In genomic region chr5:99445242-99445641, GRCm38 (mm10) we compare ENCODE assay signal across 21 mouse cellular contexts.
A peak's percentile ranks its signal among the peaks of the same experiment; 100 is the strongest.
DNase-seq lines count a peak whose midpoint lies in the region; ATAC-seq and TF ChIP-seq lines count a peak whose summit lies in the region.
"Had no signal": no experiment of that assay in that cellular context is flagged by ENCODE, and none has a peak within 500 bp of the region (broad histone marks: within the 10 kb centered on the region; RNA-seq: fewer than 3 reads in every experiment).

No protein-coding gene starts in this region.

- H3K9me3 ChIP-seq in heart, embryonic 10.5 days = no peaks in the 10 kb centered on the region
- H3K9me3 ChIP-seq: embryonic facial prominence, embryonic 10.5 days; embryonic facial prominence, embryonic 12.5 days; forebrain, embryonic 13.5 days; forebrain, embryonic 15.5 days had no signal

- peak overlapping the region; percentile 17; the same call in 1 of the 2 replicates for H3K27ac ChIP-seq in heart, embryonic 10.5 days
- no peak overlapping the region for H3K27ac ChIP-seq in thymus, adult 2 months (ENCODE audit: control insufficient read depth, insufficient read depth, low read length)
- H3K27ac ChIP-seq: embryonic facial prominence, embryonic 10.5 days; embryonic facial prominence, embryonic 12.5 days; forebrain, embryonic 13.5 days; forebrain, embryonic 15.5 days had no signal

- H3K4me3 ChIP-seq in heart, embryonic 10.5 days = no peak overlapping the region
- H3K4me3 ChIP-seq in thymus, adult 2 months (ENCODE audit: control insufficient read depth, insufficient read depth, low read length) = no peak overlapping the region
- H3K4me3 ChIP-seq: embryonic facial prominence, embryonic 10.5 days; embryonic facial prominence, embryonic 12.5 days; forebrain, embryonic 13.5 days; forebrain, embryonic 15.5 days had no signal

- TF ChIP-seq POLR2A in thymus, adult 2 months (IDR thresholded peaks at IDR 0.05; ENCODE audit: control insufficient read depth, extremely low read depth, insufficient read depth, low read length, poor library complexity) = no peak

- TF ChIP-seq CTCF in thymus, adult 2 months (IDR thresholded peaks at IDR 0.05; ENCODE audit: borderline replicate concordance, control insufficient read depth, extremely low read depth, insufficient read depth, low read length, poor library complexity) = no peak

- DNase-seq in heart, embryonic 10.5 days (ENCODE audit: low spot score) = no peak
- no peak for DNase-seq in heart, postnatal 36 days
- DNase-seq in testis, postnatal 10 days (ENCODE audit: low spot score) = peak; percentile 53
- no peak for DNase-seq in testis, postnatal 14 days (ENCODE audit: low spot score)
- no peak for DNase-seq in left cerebral cortex, postnatal 25 days (ENCODE audit: low spot score in 2 of 2)
- DNase-seq in thymus, adult 2 months = no peak
- DNase-seq: adrenal gland, adult 2 months; adrenal gland, postnatal 10 days; adrenal gland, postnatal 25 days; cerebellum, adult 11 months; cerebellum, adult 18-20 months; cerebellum, adult 8-10 months; cerebellum, adult 9-11 months; cerebellum, postnatal 14 days; cerebellum, postnatal 36 days had no signal

- peaks cover 8% of the 10 kb centered on the region; the same call in 1 of the 2 replicates for H3K4me1 ChIP-seq in heart, embryonic 10.5 days
- H3K4me1 ChIP-seq in thymus, adult 2 months (replicated peaks; ENCODE audit: control insufficient read depth, insufficient read depth, low read length) = no peaks in the 10 kb centered on the region
- H3K4me1 ChIP-seq: embryonic facial prominence, embryonic 10.5 days; embryonic facial prominence, embryonic 12.5 days had no signal

- H3K36me3 ChIP-seq in heart, embryonic 10.5 days = no peaks in the 10 kb centered on the region
- H3K36me3 ChIP-seq in thymus, adult 2 months (ENCODE audit: control insufficient read depth, insufficient read depth, low read length) = no peaks in the 10 kb centered on the region
- H3K36me3 ChIP-seq: embryonic facial prominence, embryonic 10.5 days; embryonic facial prominence, embryonic 12.5 days; forebrain, embryonic 15.5 days had no signal

- H3K27me3 ChIP-seq in heart, embryonic 10.5 days (ENCODE audit: insufficient read depth, poor library complexity, severe bottlenecking) = no peaks in the 10 kb centered on the region
- H3K27me3 ChIP-seq in thymus, adult 2 months (ENCODE audit: control insufficient read depth, insufficient read depth, low read length) = no peaks in the 10 kb centered on the region
- H3K27me3 ChIP-seq: embryonic facial prominence, embryonic 12.5 days; forebrain, embryonic 13.5 days; forebrain, embryonic 15.5 days had no signal

- peak; percentile 49 to 68; a peak in 2 of 4 replicates for ATAC-seq in hematopoietic stem cell, adult 5-6 weeks (replicated peaks in 1 of 2; ENCODE audit: insufficient read depth in 1 of 2, low FRiP score in 2 of 2, low TSS enrichment in 1 of 2, low read depth in 1 of 2, poor library complexity in 2 of 2, severe bottlenecking in 2 of 2)
- ATAC-seq in megakaryocyte progenitor cell, adult 5-6 weeks (replicated peaks; ENCODE audit: poor library complexity) = peak; percentile 39; the same call in 1 of the 2 replicates
- ATAC-seq: forebrain, embryonic 13.5 days; forebrain, embryonic 15.5 days had no signal

- intact Hi-C loops in heart, postnatal 36 days (cut with DNase I) = no loop called here
- intact Hi-C loops in left cerebral cortex, postnatal 25 days (cut with DNase I) = no loop called here

- 74% methylated on average over 5 of the region's 5 CpGs for WGBS in heart, embryonic 10.5 days
- WGBS in thymus, adult 2 months = 9% methylated on average over 5 of the region's 5 CpGs
